Mouse (Mus musculus) heart, postnatal 0 days (tissue): ENCODE data around the gene Tas2r135.

Experiments used
- CTCF ChIP-seq: IDR thresholded peaks from 2 replicates; pipeline ENCODE4 v1.5.1; 2016; ENCODE audit warnings: antibody characterized with exemption, control low read depth, low read depth
- EP300 ChIP-seq: IDR thresholded peaks from 2 replicates; pipeline ENCODE4 v1.6.1; 2016; ENCODE audit warnings: antibody characterized with exemption, low read depth

- TF ChIP-seq CTCF (no peak), EP300 (no peak)
These were observed 21.1 kb downstream of the Tas2r135 start for GRCm38 (mm10) chr6:42426337-42426736.
